Mouse (Mus musculus) MEL (cell line): ENCODE measurements around the gene Klf8. TPM values are rescaled to one million over a fixed set of nuclear protein-coding genes. Genes with fewer than 3 reads are reported as not detected.

Source experiments
- DNase-seq: peaks from one replicate; pipeline ENCODE4 v3.0.0; 2011; ENCODE audit warnings: low read depth, low spot score
- H3K27ac ChIP-seq: 2 replicates; pipeline ENCODE4 v1.5.1; 2012; ENCODE audit warnings: low read depth, mild to moderate bottlenecking, control low read depth, low read length, moderate library complexity; ENCODE audit not compliant: control insufficient read depth
- H3K27me3 ChIP-seq, 2 experiments: fragments of 150-350 bp in 1 of 2; sonication (generic) in 1 of 2; 2 replicates each; pipeline ENCODE4 v1.6.1; 2012; ENCODE audit warnings: low read length in 2 of 2, mild to moderate bottlenecking in 2 of 2, improper control_type of control experiment in 1 of 2, moderate library complexity in 1 of 2; ENCODE audit not compliant: insufficient read depth in 2 of 2, control insufficient read depth in 1 of 2
- H3K36me3 ChIP-seq, 2 experiments: 2 replicates each; pipeline ENCODE4 v1.6.1; 2012 to 2014; ENCODE audit warnings: low read length in 2 of 2, improper control_type of control experiment in 1 of 2, inconsistent platforms in 1 of 2, mild to moderate bottlenecking in 1 of 2; ENCODE audit not compliant: insufficient read depth in 2 of 2, control insufficient read depth in 1 of 2
- H3K4me1 ChIP-seq, 2 experiments: fragments of 150-350 bp in 1 of 2; sonication (generic) in 1 of 2; 2 replicates each; pipeline ENCODE4 v1.6.1; 2012; ENCODE audit warnings: low read length in 2 of 2, improper control_type of control experiment in 1 of 2, mild to moderate bottlenecking in 1 of 2; ENCODE audit not compliant: insufficient read depth in 2 of 2, control insufficient read depth in 1 of 2
- H3K4me3 ChIP-seq, 2 experiments: fragments of 150-350 bp in 1 of 2; sonication (generic) in 1 of 2; 2 replicates each; pipeline ENCODE4 v1.5.1; 2012; ENCODE audit warnings: low read depth in 2 of 2, low read length in 2 of 2, mild to moderate bottlenecking in 2 of 2, moderate library complexity in 2 of 2, control low read depth in 1 of 2, improper control_type of control experiment in 1 of 2; ENCODE audit not compliant: control insufficient read depth in 1 of 2, insufficient read depth in 1 of 2
- H3K79me2 ChIP-seq: 2 replicates; pipeline ENCODE4 v1.6.1; 2012; ENCODE audit warnings: mild to moderate bottlenecking, low read length, moderate library complexity; ENCODE audit not compliant: control insufficient read depth, poor library complexity, insufficient read depth
- H3K9ac ChIP-seq: 2 replicates; pipeline ENCODE4 v1.6.1; 2012; ENCODE audit warnings: low read depth, mild to moderate bottlenecking, control low read depth, low read length, moderate library complexity; ENCODE audit not compliant: control insufficient read depth, poor library complexity, severe bottlenecking
- H3K9me3 ChIP-seq: fragments of 150-350 bp; sonication (generic); replicated peaks from 2 replicates; pipeline ENCODE4 v1.6.1; 2012; ENCODE audit warnings: mild to moderate bottlenecking, low read length, improper control_type of control experiment, moderate library complexity; ENCODE audit not compliant: insufficient read depth
- BHLHE40 ChIP-seq: IDR thresholded peaks from 2 replicates; pipeline ENCODE4 v1.6.1; 2012; ENCODE audit warnings: low read depth, mild to moderate bottlenecking, inconsistent platforms, low read length, improper control_type of control experiment, borderline replicate concordance
- CHD1 ChIP-seq: IDR thresholded peaks from 2 replicates; pipeline ENCODE4 v1.6.1; 2012; ENCODE audit warnings: low read depth, mild to moderate bottlenecking, inconsistent platforms, low read length, improper control_type of control experiment
- CHD2 ChIP-seq: IDR thresholded peaks from 2 replicates; pipeline ENCODE4 v1.6.1; 2011; ENCODE audit warnings: low read length, improper control_type of control experiment
- CTCF ChIP-seq, 3 experiments: IDR thresholded peaks in 2 of 3; conservative IDR thresholded peaks in 1 of 3; 2 replicates each; pipeline ENCODE4 v1.5.1; 2011 to 2012; ENCODE audit warnings: low read length in 3 of 3, low read depth in 2 of 3, mild to moderate bottlenecking in 2 of 3, improper control_type of control experiment in 1 of 3, inconsistent platforms in 1 of 3, mixed read lengths in 1 of 3, moderate library complexity in 1 of 3; ENCODE audit not compliant: control insufficient read depth in 1 of 3, insufficient read depth in 1 of 3, poor library complexity in 1 of 3, severe bottlenecking in 1 of 3
- ELF1 ChIP-seq: IDR thresholded peaks from 2 replicates; pipeline ENCODE4 v1.6.1; 2014; ENCODE audit warnings: low read depth, mild to moderate bottlenecking, inconsistent platforms, low read length, improper control_type of control experiment, moderate library complexity
- EP300 ChIP-seq, 2 experiments: IDR thresholded peaks; 2 replicates each; pipeline ENCODE4 v1.6.1; 2011; ENCODE audit warnings: improper control_type of control experiment in 2 of 2, low read length in 2 of 2, low read depth in 1 of 2, mild to moderate bottlenecking in 1 of 2
- ETS1 ChIP-seq: IDR thresholded peaks from 2 replicates; pipeline ENCODE4 v1.6.1; 2012; ENCODE audit warnings: low read depth, mild to moderate bottlenecking, inconsistent platforms, low read length, improper control_type of control experiment, moderate library complexity
- GATA1 ChIP-seq: IDR thresholded peaks from 2 replicates; pipeline ENCODE4 v1.6.1; 2011; ENCODE audit warnings: low read depth, low read length, improper control_type of control experiment
- JUND ChIP-seq: IDR thresholded peaks from 2 replicates; pipeline ENCODE4 v1.6.1; 2011; ENCODE audit warnings: low read depth, mild to moderate bottlenecking, improper control_type of control experiment, low read length
- KAT2A ChIP-seq: conservative IDR thresholded peaks from 2 replicates; pipeline ENCODE4 v1.6.1; 2012; ENCODE audit warnings: low read depth, low read length, improper control_type of control experiment, inconsistent platforms
- MAFK ChIP-seq: IDR thresholded peaks from 2 replicates; pipeline ENCODE4 v1.6.1; 2011; ENCODE audit warnings: low read depth, mild to moderate bottlenecking, low read length, improper control_type of control experiment, borderline replicate concordance
- MEF2A ChIP-seq: IDR thresholded peaks from 2 replicates; pipeline ENCODE4 v1.6.1; 2014; ENCODE audit warnings: low read depth, mild to moderate bottlenecking, inconsistent platforms, low read length, improper control_type of control experiment; ENCODE audit not compliant: poor library complexity, insufficient replicate concordance, severe bottlenecking; ENCODE audit errors: extremely low read depth
- MYB ChIP-seq: IDR thresholded peaks from 2 replicates; pipeline ENCODE4 v1.6.1; 2011; ENCODE audit warnings: mild to moderate bottlenecking, low read depth, low read length, improper control_type of control experiment
- MYC ChIP-seq: IDR thresholded peaks from 2 replicates; pipeline ENCODE4 v1.6.1; 2011; ENCODE audit warnings: low read depth, mild to moderate bottlenecking, low read length, improper control_type of control experiment, moderate library complexity
- NELFE ChIP-seq: IDR thresholded peaks from 2 replicates; pipeline ENCODE4 v1.6.1; 2011; ENCODE audit warnings: low read depth, low read length, improper control_type of control experiment
- NRF1 ChIP-seq: IDR thresholded peaks from 2 replicates; pipeline ENCODE4 v1.6.1; 2014; ENCODE audit warnings: low read depth, mild to moderate bottlenecking, inconsistent platforms, low read length, improper control_type of control experiment, moderate library complexity; ENCODE audit not compliant: poor library complexity, insufficient read depth, severe bottlenecking
- POLR2A ChIP-seq, 2 experiments: IDR thresholded peaks; 2 replicates each; pipeline ENCODE4 v1.6.1; 2011 to 2012; ENCODE audit warnings: low read length in 2 of 2, mild to moderate bottlenecking in 2 of 2, control low read depth in 1 of 2, improper control_type of control experiment in 1 of 2, low read depth in 1 of 2, moderate library complexity in 1 of 2; ENCODE audit not compliant: control insufficient read depth in 1 of 2, insufficient read depth in 1 of 2, poor library complexity in 1 of 2
- POLR2AphosphoS5 ChIP-seq: IDR thresholded peaks from 2 replicates; pipeline ENCODE4 v1.6.1; 2012; ENCODE audit warnings: low read depth, borderline replicate concordance, mild to moderate bottlenecking, inconsistent platforms, low read length, moderate library complexity, mixed read lengths
- RAD21 ChIP-seq: IDR thresholded peaks from 2 replicates; pipeline ENCODE4 v1.6.1; 2011; ENCODE audit warnings: mild to moderate bottlenecking, low read depth, low read length, improper control_type of control experiment
- SIN3A ChIP-seq: IDR thresholded peaks from 2 replicates; pipeline ENCODE4 v1.6.1; 2012; ENCODE audit warnings: low read length, improper control_type of control experiment, inconsistent platforms
- SMC3 ChIP-seq: IDR thresholded peaks from 2 replicates; pipeline ENCODE4 v1.6.1; 2011; ENCODE audit warnings: low read depth, low read length, improper control_type of control experiment
- TAL1 ChIP-seq: IDR thresholded peaks from 2 replicates; pipeline ENCODE4 v1.6.1; 2012; ENCODE audit warnings: mild to moderate bottlenecking, inconsistent platforms, low read length, moderate library complexity, mixed read lengths
- TBP ChIP-seq: IDR thresholded peaks from 2 replicates; pipeline ENCODE4 v1.8.0; 2011; ENCODE audit warnings: low read depth, low read length, improper control_type of control experiment
- UBTF ChIP-seq: IDR thresholded peaks from 2 replicates; pipeline ENCODE4 v1.6.1; 2012; ENCODE audit warnings: low read depth, mild to moderate bottlenecking, inconsistent platforms, low read length, improper control_type of control experiment, moderate library complexity, borderline replicate concordance; ENCODE audit not compliant: insufficient read depth
- USF2 ChIP-seq, 2 experiments: IDR thresholded peaks; 2 replicates each; pipeline ENCODE4 v1.6.1; 2011 to 2012; ENCODE audit warnings: improper control_type of control experiment in 2 of 2, low read length in 2 of 2, borderline replicate concordance in 1 of 2, inconsistent platforms in 1 of 2, low read depth in 1 of 2, mild to moderate bottlenecking in 1 of 2; ENCODE audit not compliant: insufficient read depth in 1 of 2
- ZC3H11A ChIP-seq: IDR thresholded peaks from 2 replicates; pipeline ENCODE4 v1.6.1; 2012; ENCODE audit warnings: low read depth, mild to moderate bottlenecking, inconsistent platforms, low read length, improper control_type of control experiment
- ZMIZ1 ChIP-seq: IDR thresholded peaks from 2 replicates; pipeline ENCODE4 v1.6.1; 2012; ENCODE audit warnings: low read depth, mild to moderate bottlenecking, inconsistent platforms, low read length, improper control_type of control experiment, moderate library complexity
- polyA plus RNA-seq, 2 experiments: library from polyadenylated mRNA; stranded (reverse) in 1 of 2; unstranded in 1 of 2; fragments of >175 nt in 1 of 2; fragments of >200 nt in 1 of 2; gene quantifications; 2 replicates each; pipeline versions ENCODE4 v1.2.1 to v1.2.4; 2012; ENCODE audit warnings: low replicate concordance in 2 of 2, low read depth in 1 of 2; ENCODE audit not compliant: insufficient read length in 2 of 2, insufficient read depth in 1 of 2, missing spikeins in 1 of 2
- total RNA-seq: library from RNA; depleted of rRNA; stranded (reverse); fragments of 300-350 nt; gene quantifications from 2 replicates; pipeline ENCODE4 v1.2.3, GENCODE M21; 2012

The Klf8 gene
- total and polyA plus RNA-seq, 3 experiments, result not detected

DNA sequence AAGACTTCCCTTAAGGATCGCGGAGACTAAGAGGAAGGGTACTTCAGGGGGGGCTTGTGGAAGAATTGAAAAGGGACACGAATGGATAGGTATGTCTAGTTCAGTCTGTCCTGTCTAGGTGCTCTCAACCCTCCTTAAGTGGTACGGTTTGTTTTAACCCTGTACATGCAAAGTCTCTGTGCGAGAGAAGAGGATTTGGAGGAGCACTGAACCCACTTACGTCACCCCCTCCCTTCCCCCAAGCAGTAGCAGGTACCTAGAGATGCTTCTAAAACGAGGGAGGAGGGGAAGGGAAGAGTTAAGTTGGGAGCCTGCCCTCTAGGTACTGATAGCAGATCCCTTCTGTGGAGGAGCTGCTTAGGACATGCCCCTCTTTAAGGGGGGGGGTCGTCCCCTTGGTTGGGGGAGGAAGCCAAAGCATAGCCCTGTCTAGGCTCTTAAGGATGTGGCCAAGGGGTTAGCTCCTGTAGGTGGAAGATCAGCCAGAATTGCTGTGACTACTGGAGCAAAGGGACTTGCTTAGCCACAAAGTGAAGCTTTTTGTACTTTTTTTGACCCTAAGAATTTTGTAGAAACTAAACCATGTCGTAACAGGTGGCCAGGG, 123.5 kb downstream of the Klf8 start:
- H3K79me2 ChIP-seq, result no peaks in the 10 kb centered on the region
- H3K27ac ChIP-seq, result no peak overlapping the region
- no peaks in the 10 kb centered on the region for H3K36me3 ChIP-seq
- no peak overlapping the region for H3K4me3 ChIP-seq
- H3K9ac ChIP-seq, result no peak overlapping the region
- no peaks in the 10 kb centered on the region for H3K4me1 ChIP-seq
- H3K9me3 ChIP-seq, result no peaks in the 10 kb centered on the region
- no peak for TF ChIP-seq KAT2A
- TF ChIP-seq TAL1, result no peak
- no peak for TF ChIP-seq BHLHE40
- no peak for TF ChIP-seq TBP
- no peak for TF ChIP-seq UBTF
- no peak for TF ChIP-seq NRF1
- TF ChIP-seq POLR2A (IDR thresholded peaks at IDR 0.05; ENCODE audit: control insufficient read depth in 1 of 2, insufficient read depth in 1 of 2, low read depth in 1 of 2, low read length in 2 of 2, poor library complexity in 1 of 2), result no peak
- TF ChIP-seq ELF1, result no peak
- H3K27me3 ChIP-seq, result no peaks in the 10 kb centered on the region
- DNase-seq, result no peak

- Histone ChIP-seq H3K9ac (no peak overlapping the region), H3K79me2 (no peaks in the 10 kb centered on the region), H3K4me3 (no peak overlapping the region), H3K9me3 (no peaks in the 10 kb centered on the region), H3K27me3 (no peaks in the 10 kb centered on the region)
- peak; percentile 49 for DNase-seq
- TF ChIP-seq MYB (no peak), MAFK (no peak), KAT2A (no peak), POLR2A (IDR thresholded peaks at IDR 0.05; ENCODE audit: control insufficient read depth in 1 of 2, insufficient read depth in 1 of 2, low read depth in 1 of 2, low read length in 2 of 2, poor library complexity in 1 of 2) (no peak), MYC (no peak), ZC3H11A (0 out of 2 replicates have a peak, but pooled peaks have one; percentile 17), GATA1 (no peak), SIN3A (no peak), CHD2 (no peak), UBTF (no peak), CHD1 (no peak), NRF1 (no peak), MEF2A (no peak), RAD21 (peak; percentile 51), EP300 (IDR thresholded peaks at IDR 0.05; ENCODE audit: low read depth in 1 of 2, low read length in 2 of 2) (no peak), USF2 (IDR thresholded peaks at IDR 0.05; ENCODE audit: borderline replicate concordance in 1 of 2, insufficient read depth in 1 of 2, low read depth in 1 of 2, low read length in 2 of 2) (no peak), ZMIZ1 (no peak), ETS1 (no peak), SMC3 (peak; percentile 40), CTCF (IDR thresholded peaks at IDR 0.05 in 2 of 3, conservative IDR thresholded peaks at IDR 0.05 in 1 of 3; ENCODE audit: control insufficient read depth in 1 of 3, insufficient read depth in 1 of 3, low read depth in 2 of 3, low read length in 3 of 3, poor library complexity in 1 of 3, severe bottlenecking in 1 of 3) (peak in 2 of 3 experiments; percentile 62 to 63; a peak in 4 of 6 replicates), JUND (no peak), NELFE (no peak), POLR2AphosphoS5 (no peak), TBP (no peak)
- TF ChIP-seq, all 39 proteins: peak for 4
- Histone ChIP-seq H3K36me3 (no peaks in the 10 kb centered on the region), H3K27ac (no peak overlapping the region), H3K4me1 (no peaks in the 10 kb centered on the region)
These were observed 129.5 kb downstream of the Klf8 start for GRCm38 (mm10) chrX:153366754-153367153.
